Mouse (Mus musculus): ENCODE measurements around the gene Twnk. TPM values are rescaled to one million over a fixed set of nuclear protein-coding genes. Genes with fewer than 3 reads are reported as not detected.

The Twnk gene
- polyA plus RNA-seq, 1 experiment from 2014 or later: 12.4 TPM

- no peak overlapping the region for H3K4me3 ChIP-seq (ENCODE audit: low read length)
- no peak for ATAC-seq
- no peaks in the 10 kb centered on the region for H3K27me3 ChIP-seq (replicated peaks; ENCODE audit: control insufficient read depth, insufficient read depth, low read length)
- no peak overlapping the region for H3K4me2 ChIP-seq (ENCODE audit: low read length)
- H3K27ac ChIP-seq (ENCODE audit: low read depth, low read length): no peak overlapping the region
- H3K9ac ChIP-seq (ENCODE audit: low read depth, low read length): no peak overlapping the region
- H3K9me3 ChIP-seq (ENCODE audit: control insufficient read depth, low read length): no peaks in the 10 kb centered on the region
- peaks cover 14% of the 10 kb centered on the region for H3K4me1 ChIP-seq (ENCODE audit: control insufficient read depth, insufficient read depth, low read depth, low read length)
- 68% methylated on average over 7 of the region's 7 CpGs for WGBS
- peaks cover 17% of the 10 kb centered on the region for H3K36me3 ChIP-seq (ENCODE audit: control insufficient read depth, insufficient read depth, low read length)
Measured at GRCm38 (mm10) chr19:44992712-44993111, 12.8 kb upstream of the Twnk start.

DNA sequence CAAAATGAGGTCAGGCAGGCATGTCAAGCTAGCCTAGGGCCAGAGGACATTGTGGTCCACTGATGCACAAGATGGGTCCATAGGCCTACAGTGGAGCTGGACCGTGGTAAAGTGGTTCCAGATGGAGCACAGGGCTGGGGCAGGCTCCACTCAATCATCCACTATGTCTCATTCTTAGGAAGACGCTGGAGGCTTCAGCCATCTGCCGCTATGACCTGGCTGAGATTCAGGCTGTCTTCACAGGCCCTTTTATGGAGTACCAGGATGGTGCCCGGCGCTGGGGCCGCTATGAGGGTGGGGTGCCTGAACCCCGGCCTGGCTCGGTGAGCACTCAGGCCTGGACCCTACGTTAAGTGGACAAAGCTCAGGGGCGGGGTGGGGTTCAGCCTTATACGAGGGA is 7.7 kb upstream of the Twnk start:
- no peak for ATAC-seq
- Histone ChIP-seq H3K9me3 (ENCODE audit: control insufficient read depth, low read length) (no peaks in the 10 kb centered on the region), H3K4me1 (ENCODE audit: control insufficient read depth, insufficient read depth, low read depth, low read length) (no peaks in the 10 kb centered on the region), H3K36me3 (ENCODE audit: control insufficient read depth, insufficient read depth, low read length) (peaks cover 44% of the 10 kb centered on the region), H3K4me2 (ENCODE audit: low read length) (no peak overlapping the region), H3K27me3 (replicated peaks; ENCODE audit: control insufficient read depth, insufficient read depth, low read length) (no peaks in the 10 kb centered on the region), H3K27ac (ENCODE audit: low read depth, low read length) (no peak overlapping the region), H3K9ac (ENCODE audit: low read depth, low read length) (no peak overlapping the region), H3K4me3 (ENCODE audit: low read length) (no peak overlapping the region)
- WGBS: 71% methylated on average over 11 of the region's 11 CpGs

DNA sequence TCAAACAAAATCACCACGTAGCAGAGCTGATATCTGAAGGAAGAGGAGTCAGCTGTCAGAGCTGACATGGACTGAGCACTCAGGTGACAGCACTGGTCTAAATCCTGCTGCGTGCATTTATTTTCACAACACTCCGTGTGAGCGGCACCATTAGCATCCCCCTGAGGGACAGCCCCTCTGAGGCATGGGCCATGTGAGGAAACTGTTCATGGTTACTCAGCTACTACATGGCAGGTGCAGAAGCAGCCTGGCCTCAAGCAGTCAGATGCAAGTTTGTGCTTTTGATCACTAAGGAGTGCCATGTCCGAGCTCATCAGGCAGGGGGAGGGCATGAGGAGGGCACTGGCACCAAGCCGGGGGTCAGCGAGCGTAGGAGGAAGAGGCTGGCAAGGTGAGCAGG is 5.8 kb upstream of the Twnk start:
- Histone ChIP-seq H3K9ac (ENCODE audit: low read depth, low read length) (no peak overlapping the region), H3K27me3 (replicated peaks; ENCODE audit: control insufficient read depth, insufficient read depth, low read length) (no peaks in the 10 kb centered on the region), H3K4me2 (ENCODE audit: low read length) (no peak overlapping the region), H3K4me3 (ENCODE audit: low read length) (no peak overlapping the region), H3K9me3 (ENCODE audit: control insufficient read depth, low read length) (no peaks in the 10 kb centered on the region), H3K36me3 (ENCODE audit: control insufficient read depth, insufficient read depth, low read length) (peaks cover 38% of the 10 kb centered on the region), H3K4me1 (ENCODE audit: control insufficient read depth, insufficient read depth, low read depth, low read length) (0 out of 2 replicates have a peak, but pooled peaks cover 4% of the 10 kb centered on the region), H3K27ac (ENCODE audit: low read depth, low read length) (no peak overlapping the region)
- no peak for ATAC-seq
- WGBS: 89% methylated on average over 8 of the region's 8 CpGs

DNA sequence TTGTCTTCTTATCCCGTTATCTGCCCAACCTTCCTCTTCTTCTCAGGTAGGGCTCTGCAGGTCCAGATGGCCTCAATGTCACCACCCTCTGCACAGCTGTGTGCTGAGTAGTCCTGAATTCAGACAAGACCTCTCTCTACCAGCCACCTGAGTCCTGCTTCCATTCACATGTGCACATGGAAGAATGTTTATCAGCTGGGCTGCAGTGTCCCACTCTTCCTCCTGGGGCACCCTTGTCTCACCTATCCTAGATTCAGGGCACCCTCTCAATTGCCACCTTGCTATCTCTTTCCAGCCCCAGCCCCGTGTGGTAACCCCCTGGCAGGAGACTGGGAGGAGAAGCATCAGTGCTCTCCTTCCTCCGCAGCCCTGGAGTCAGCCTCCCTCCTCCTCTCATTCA is 3.2 kb upstream of the Twnk start:
- Histone ChIP-seq H3K27ac (ENCODE audit: low read depth, low read length) (no peak overlapping the region), H3K9ac (ENCODE audit: low read depth, low read length) (no peak overlapping the region), H3K4me3 (ENCODE audit: low read length) (no peak overlapping the region), H3K9me3 (ENCODE audit: control insufficient read depth, low read length) (no peaks in the 10 kb centered on the region), H3K36me3 (ENCODE audit: control insufficient read depth, insufficient read depth, low read length) (peaks cover 32% of the 10 kb centered on the region), H3K4me2 (ENCODE audit: low read length) (no peak overlapping the region), H3K4me1 (ENCODE audit: control insufficient read depth, insufficient read depth, low read depth, low read length) (peaks cover 18% of the 10 kb centered on the region), H3K27me3 (replicated peaks; ENCODE audit: control insufficient read depth, insufficient read depth, low read length) (no peaks in the 10 kb centered on the region)
- 63% methylated on average over 3 of the region's 3 CpGs for WGBS
- ATAC-seq: no peak

DNA sequence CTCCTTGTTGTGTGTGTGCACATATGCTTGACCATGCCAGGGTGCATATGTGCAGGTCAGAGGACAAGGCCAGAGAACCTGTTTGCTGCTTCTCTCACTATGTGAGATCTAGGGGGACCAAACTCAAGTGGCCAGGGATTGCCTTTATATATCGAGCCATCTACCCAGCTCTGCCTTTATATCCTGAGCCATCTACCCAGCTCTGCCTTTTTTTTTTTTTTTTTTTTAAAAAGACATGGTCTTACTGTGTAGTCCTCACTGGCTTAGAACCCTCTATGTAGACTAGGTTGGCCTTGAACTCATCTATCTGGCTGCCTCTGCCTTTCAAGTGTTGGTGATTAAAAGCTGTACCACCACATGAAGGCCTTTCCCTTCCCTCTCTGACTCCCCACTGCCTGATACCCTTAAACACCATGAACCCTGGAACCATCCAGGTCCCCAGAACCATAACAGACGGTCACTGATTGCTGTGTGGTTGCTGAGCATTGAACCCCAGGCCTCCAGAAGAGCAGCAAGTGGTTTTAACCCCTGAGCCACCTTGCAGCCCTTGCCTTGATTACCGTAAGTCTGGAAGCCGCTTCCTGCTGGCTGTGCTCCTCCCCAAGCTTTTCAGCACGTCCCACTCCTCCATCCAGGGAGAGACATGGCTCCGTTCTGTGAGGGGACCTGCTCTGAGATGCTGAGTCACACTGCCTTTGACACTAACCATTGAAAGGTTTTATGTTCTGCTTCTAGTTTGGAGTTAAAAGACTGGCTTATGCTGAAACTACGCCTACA is 1.5 kb upstream of the Twnk start:
- no peak overlapping the region for H3K9ac ChIP-seq (ENCODE audit: low read depth, low read length)
- WGBS: 88% methylated on average over 7 of the region's 7 CpGs

GRCm38 (mm10) chr19:45005957-45006712 is 672 bp downstream of the Twnk start, which contains the start of gene Mrpl43:
TSS of gene Mrpl43 (minus strand) at chr19:45006442.
- Histone ChIP-seq H3K4me1 (ENCODE audit: control insufficient read depth, insufficient read depth, low read depth, low read length) (peaks cover 20% of the 10 kb centered on the region), H3K9ac (ENCODE audit: low read depth, low read length) (peak within 1 kb of the TSS; percentile 86), H3K9me3 (ENCODE audit: control insufficient read depth, low read length) (no peaks in the 10 kb centered on the region), H3K4me2 (ENCODE audit: low read length) (peak within 1 kb of the TSS; percentile 85), H3K27me3 (replicated peaks; ENCODE audit: control insufficient read depth, insufficient read depth, low read length) (no peaks in the 10 kb centered on the region), H3K4me3 (ENCODE audit: low read length) (peak within 1 kb of the TSS; percentile 93), H3K36me3 (ENCODE audit: control insufficient read depth, insufficient read depth, low read length) (peaks cover 20% of the 10 kb centered on the region), H3K27ac (ENCODE audit: low read depth, low read length) (peak within 1 kb of the TSS; percentile 86)
- under 1% methylated on average over 75 of the region's 82 CpGs for WGBS
- peak; percentile 94 for ATAC-seq

More for the DNA sequence above, 1.5 kb upstream of the Twnk start:
- ATAC-seq: no peak
- H3K4me3 ChIP-seq (ENCODE audit: low read length): no peak overlapping the region
- H3K4me2 ChIP-seq (ENCODE audit: low read length): no peak overlapping the region
- H3K9me3 ChIP-seq (ENCODE audit: control insufficient read depth, low read length): no peaks in the 10 kb centered on the region
- peaks cover 25% of the 10 kb centered on the region for H3K36me3 ChIP-seq (ENCODE audit: control insufficient read depth, insufficient read depth, low read length)
- H3K4me1 ChIP-seq (ENCODE audit: control insufficient read depth, insufficient read depth, low read depth, low read length): peaks cover 20% of the 10 kb centered on the region
- H3K27ac ChIP-seq (ENCODE audit: low read depth, low read length): no peak overlapping the region
- H3K27me3 ChIP-seq (replicated peaks; ENCODE audit: control insufficient read depth, insufficient read depth, low read length): no peaks in the 10 kb centered on the region

DNA sequence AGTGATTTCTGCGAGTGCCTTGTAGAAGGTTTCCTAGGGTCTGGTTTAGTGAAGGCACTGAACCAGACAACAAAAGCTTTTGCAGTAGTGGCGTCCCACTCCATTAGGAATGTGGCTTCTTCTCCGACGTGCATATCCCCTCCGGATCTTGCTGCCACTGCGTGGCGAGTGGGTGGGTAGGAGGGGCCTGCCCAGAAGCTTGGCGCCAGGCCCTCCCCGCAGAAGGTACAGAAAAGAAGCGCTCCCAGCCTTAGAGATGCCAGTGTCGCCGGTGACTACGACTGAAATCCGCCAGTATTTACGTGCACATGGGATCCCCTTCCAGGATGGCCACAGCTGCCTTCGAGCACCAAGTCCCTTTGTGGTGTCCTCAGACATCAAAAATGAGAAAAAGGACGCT is 1.6 kb downstream of the Twnk start:
- H3K4me1 ChIP-seq (ENCODE audit: control insufficient read depth, insufficient read depth, low read depth, low read length): peaks cover 20% of the 10 kb centered on the region
- 34% methylated on average over 17 of the region's 17 CpGs for WGBS
- H3K27ac ChIP-seq (ENCODE audit: low read depth, low read length): peak overlapping the region; percentile 86
- peak overlapping the region; percentile 85 for H3K4me2 ChIP-seq (ENCODE audit: low read length)
- peak overlapping the region; percentile 86 for H3K9ac ChIP-seq (ENCODE audit: low read depth, low read length)
- peak overlapping the region; percentile 93 for H3K4me3 ChIP-seq (ENCODE audit: low read length)
- H3K9me3 ChIP-seq (ENCODE audit: control insufficient read depth, low read length): no peaks in the 10 kb centered on the region
- peaks cover 23% of the 10 kb centered on the region for H3K36me3 ChIP-seq (ENCODE audit: control insufficient read depth, insufficient read depth, low read length)
- ATAC-seq: no peak
- H3K27me3 ChIP-seq (replicated peaks; ENCODE audit: control insufficient read depth, insufficient read depth, low read length): no peaks in the 10 kb centered on the region

GRCm38 (mm10) chr19:45007425-45008191 is 2.1 kb downstream of the Twnk start:
- WGBS: 94% methylated on average over 20 of the region's 20 CpGs
- peak overlapping the region; percentile 85 for H3K4me2 ChIP-seq (ENCODE audit: low read length)
- H3K27ac ChIP-seq (ENCODE audit: low read depth, low read length): no peak overlapping the region; the same call in 1 of the 2 replicates
- H3K9me3 ChIP-seq (ENCODE audit: control insufficient read depth, low read length): no peaks in the 10 kb centered on the region
- peaks cover 20% of the 10 kb centered on the region for H3K4me1 ChIP-seq (ENCODE audit: control insufficient read depth, insufficient read depth, low read depth, low read length)
- H3K9ac ChIP-seq (ENCODE audit: low read depth, low read length): peak overlapping the region; percentile 86; the same call in 1 of the 2 replicates
- H3K36me3 ChIP-seq (ENCODE audit: control insufficient read depth, insufficient read depth, low read length): peaks cover 20% of the 10 kb centered on the region
- H3K27me3 ChIP-seq (replicated peaks; ENCODE audit: control insufficient read depth, insufficient read depth, low read length): no peaks in the 10 kb centered on the region
- ATAC-seq: no peak
- H3K4me3 ChIP-seq (ENCODE audit: low read length): no peak overlapping the region

Measured in hindbrain, embryonic 16.5 days (tissue).